Mouse (Mus musculus) MEL (cell line): ENCODE measurements around the gene Fblim1. TPM values are rescaled to one million over a fixed set of nuclear protein-coding genes. Genes with fewer than 3 reads are reported as not detected.

ENCODE experiments used
- DNase-seq: peaks from one replicate; pipeline ENCODE4 v3.0.0; 2011; ENCODE audit warnings: low read depth, low spot score
- H3K27ac ChIP-seq: 2 replicates; pipeline ENCODE4 v1.5.1; 2012; ENCODE audit warnings: low read depth, mild to moderate bottlenecking, control low read depth, low read length, moderate library complexity; ENCODE audit not compliant: control insufficient read depth
- H3K27me3 ChIP-seq, 2 experiments: fragments of 150-350 bp in 1 of 2; sonication (generic) in 1 of 2; 2 replicates each; pipeline ENCODE4 v1.6.1; 2012; ENCODE audit warnings: low read length in 2 of 2, mild to moderate bottlenecking in 2 of 2, improper control_type of control experiment in 1 of 2, moderate library complexity in 1 of 2; ENCODE audit not compliant: insufficient read depth in 2 of 2, control insufficient read depth in 1 of 2
- H3K36me3 ChIP-seq, 2 experiments: 2 replicates each; pipeline ENCODE4 v1.6.1; 2012 to 2014; ENCODE audit warnings: low read length in 2 of 2, improper control_type of control experiment in 1 of 2, inconsistent platforms in 1 of 2, mild to moderate bottlenecking in 1 of 2; ENCODE audit not compliant: insufficient read depth in 2 of 2, control insufficient read depth in 1 of 2
- H3K4me1 ChIP-seq, 2 experiments: fragments of 150-350 bp in 1 of 2; sonication (generic) in 1 of 2; 2 replicates each; pipeline ENCODE4 v1.6.1; 2012; ENCODE audit warnings: low read length in 2 of 2, improper control_type of control experiment in 1 of 2, mild to moderate bottlenecking in 1 of 2; ENCODE audit not compliant: insufficient read depth in 2 of 2, control insufficient read depth in 1 of 2
- H3K4me3 ChIP-seq, 2 experiments: fragments of 150-350 bp in 1 of 2; sonication (generic) in 1 of 2; 2 replicates each; pipeline ENCODE4 v1.5.1; 2012; ENCODE audit warnings: low read depth in 2 of 2, low read length in 2 of 2, mild to moderate bottlenecking in 2 of 2, moderate library complexity in 2 of 2, control low read depth in 1 of 2, improper control_type of control experiment in 1 of 2; ENCODE audit not compliant: control insufficient read depth in 1 of 2, insufficient read depth in 1 of 2
- H3K79me2 ChIP-seq: 2 replicates; pipeline ENCODE4 v1.6.1; 2012; ENCODE audit warnings: mild to moderate bottlenecking, low read length, moderate library complexity; ENCODE audit not compliant: control insufficient read depth, poor library complexity, insufficient read depth
- H3K9ac ChIP-seq: 2 replicates; pipeline ENCODE4 v1.6.1; 2012; ENCODE audit warnings: low read depth, mild to moderate bottlenecking, control low read depth, low read length, moderate library complexity; ENCODE audit not compliant: control insufficient read depth, poor library complexity, severe bottlenecking
- H3K9me3 ChIP-seq: fragments of 150-350 bp; sonication (generic); replicated peaks from 2 replicates; pipeline ENCODE4 v1.6.1; 2012; ENCODE audit warnings: mild to moderate bottlenecking, low read length, improper control_type of control experiment, moderate library complexity; ENCODE audit not compliant: insufficient read depth
- BHLHE40 ChIP-seq: IDR thresholded peaks from 2 replicates; pipeline ENCODE4 v1.6.1; 2012; ENCODE audit warnings: low read depth, mild to moderate bottlenecking, inconsistent platforms, low read length, improper control_type of control experiment, borderline replicate concordance
- CHD1 ChIP-seq: IDR thresholded peaks from 2 replicates; pipeline ENCODE4 v1.6.1; 2012; ENCODE audit warnings: low read depth, mild to moderate bottlenecking, inconsistent platforms, low read length, improper control_type of control experiment
- CHD2 ChIP-seq: IDR thresholded peaks from 2 replicates; pipeline ENCODE4 v1.6.1; 2011; ENCODE audit warnings: low read length, improper control_type of control experiment
- CTCF ChIP-seq, 3 experiments: IDR thresholded peaks in 2 of 3; conservative IDR thresholded peaks in 1 of 3; 2 replicates each; pipeline ENCODE4 v1.5.1; 2011 to 2012; ENCODE audit warnings: low read length in 3 of 3, low read depth in 2 of 3, mild to moderate bottlenecking in 2 of 3, improper control_type of control experiment in 1 of 3, inconsistent platforms in 1 of 3, mixed read lengths in 1 of 3, moderate library complexity in 1 of 3; ENCODE audit not compliant: control insufficient read depth in 1 of 3, insufficient read depth in 1 of 3, poor library complexity in 1 of 3, severe bottlenecking in 1 of 3
- E2F4 ChIP-seq: IDR thresholded peaks from 2 replicates; pipeline ENCODE4 v1.6.1; 2011; ENCODE audit warnings: low read depth, low read length, improper control_type of control experiment, borderline replicate concordance
- ELF1 ChIP-seq: IDR thresholded peaks from 2 replicates; pipeline ENCODE4 v1.6.1; 2014; ENCODE audit warnings: low read depth, mild to moderate bottlenecking, inconsistent platforms, low read length, improper control_type of control experiment, moderate library complexity
- EP300 ChIP-seq, 2 experiments: IDR thresholded peaks; 2 replicates each; pipeline ENCODE4 v1.6.1; 2011; ENCODE audit warnings: improper control_type of control experiment in 2 of 2, low read length in 2 of 2, low read depth in 1 of 2, mild to moderate bottlenecking in 1 of 2
- ETS1 ChIP-seq: IDR thresholded peaks from 2 replicates; pipeline ENCODE4 v1.6.1; 2012; ENCODE audit warnings: low read depth, mild to moderate bottlenecking, inconsistent platforms, low read length, improper control_type of control experiment, moderate library complexity
- GABPA ChIP-seq: IDR thresholded peaks from 2 replicates; pipeline ENCODE4 v1.6.1; 2012; ENCODE audit warnings: low read depth, mild to moderate bottlenecking, inconsistent platforms, low read length, improper control_type of control experiment, moderate library complexity
- GATA1 ChIP-seq: IDR thresholded peaks from 2 replicates; pipeline ENCODE4 v1.6.1; 2011; ENCODE audit warnings: low read depth, low read length, improper control_type of control experiment
- HCFC1 ChIP-seq: IDR thresholded peaks from 2 replicates; pipeline ENCODE4 v1.6.1; 2012; ENCODE audit warnings: low read depth, mild to moderate bottlenecking, inconsistent platforms, low read length, improper control_type of control experiment, moderate library complexity
- JUND ChIP-seq: IDR thresholded peaks from 2 replicates; pipeline ENCODE4 v1.6.1; 2011; ENCODE audit warnings: low read depth, mild to moderate bottlenecking, improper control_type of control experiment, low read length
- MAFK ChIP-seq: IDR thresholded peaks from 2 replicates; pipeline ENCODE4 v1.6.1; 2011; ENCODE audit warnings: low read depth, mild to moderate bottlenecking, low read length, improper control_type of control experiment, borderline replicate concordance
- MAX ChIP-seq: IDR thresholded peaks from 2 replicates; pipeline ENCODE4 v1.6.1; 2011; ENCODE audit warnings: low read length, improper control_type of control experiment
- MAZ ChIP-seq: IDR thresholded peaks from 2 replicates; pipeline ENCODE4 v1.6.1; 2012; ENCODE audit warnings: low read depth, mild to moderate bottlenecking, inconsistent platforms, low read length, improper control_type of control experiment
- MEF2A ChIP-seq: IDR thresholded peaks from 2 replicates; pipeline ENCODE4 v1.6.1; 2014; ENCODE audit warnings: low read depth, mild to moderate bottlenecking, inconsistent platforms, low read length, improper control_type of control experiment; ENCODE audit not compliant: poor library complexity, insufficient replicate concordance, severe bottlenecking; ENCODE audit errors: extremely low read depth
- MXI1 ChIP-seq: IDR thresholded peaks from 2 replicates; pipeline ENCODE4 v1.6.1; 2011; ENCODE audit warnings: mild to moderate bottlenecking, low read depth, low read length, improper control_type of control experiment
- MYC ChIP-seq: IDR thresholded peaks from 2 replicates; pipeline ENCODE4 v1.6.1; 2011; ENCODE audit warnings: low read depth, mild to moderate bottlenecking, low read length, improper control_type of control experiment, moderate library complexity
- NELFE ChIP-seq: IDR thresholded peaks from 2 replicates; pipeline ENCODE4 v1.6.1; 2011; ENCODE audit warnings: low read depth, low read length, improper control_type of control experiment
- NRF1 ChIP-seq: IDR thresholded peaks from 2 replicates; pipeline ENCODE4 v1.6.1; 2014; ENCODE audit warnings: low read depth, mild to moderate bottlenecking, inconsistent platforms, low read length, improper control_type of control experiment, moderate library complexity; ENCODE audit not compliant: poor library complexity, insufficient read depth, severe bottlenecking
- POLR2A ChIP-seq, 2 experiments: IDR thresholded peaks; 2 replicates each; pipeline ENCODE4 v1.6.1; 2011 to 2012; ENCODE audit warnings: low read length in 2 of 2, mild to moderate bottlenecking in 2 of 2, control low read depth in 1 of 2, improper control_type of control experiment in 1 of 2, low read depth in 1 of 2, moderate library complexity in 1 of 2; ENCODE audit not compliant: control insufficient read depth in 1 of 2, insufficient read depth in 1 of 2, poor library complexity in 1 of 2
- POLR2AphosphoS2 ChIP-seq: IDR thresholded peaks from 2 replicates; pipeline ENCODE4 v1.6.1; 2011; ENCODE audit warnings: low read length, improper control_type of control experiment
- POLR2AphosphoS5 ChIP-seq: IDR thresholded peaks from 2 replicates; pipeline ENCODE4 v1.6.1; 2012; ENCODE audit warnings: low read depth, borderline replicate concordance, mild to moderate bottlenecking, inconsistent platforms, low read length, moderate library complexity, mixed read lengths
- RAD21 ChIP-seq: IDR thresholded peaks from 2 replicates; pipeline ENCODE4 v1.6.1; 2011; ENCODE audit warnings: mild to moderate bottlenecking, low read depth, low read length, improper control_type of control experiment
- RCOR1 ChIP-seq: IDR thresholded peaks from 2 replicates; pipeline ENCODE4 v1.6.1; 2012; ENCODE audit warnings: low read depth, mild to moderate bottlenecking, inconsistent platforms, low read length, improper control_type of control experiment
- SIN3A ChIP-seq: IDR thresholded peaks from 2 replicates; pipeline ENCODE4 v1.6.1; 2012; ENCODE audit warnings: low read length, improper control_type of control experiment, inconsistent platforms
- TAL1 ChIP-seq: IDR thresholded peaks from 2 replicates; pipeline ENCODE4 v1.6.1; 2012; ENCODE audit warnings: mild to moderate bottlenecking, inconsistent platforms, low read length, moderate library complexity, mixed read lengths
- TBP ChIP-seq: IDR thresholded peaks from 2 replicates; pipeline ENCODE4 v1.8.0; 2011; ENCODE audit warnings: low read depth, low read length, improper control_type of control experiment
- TCF12 ChIP-seq: IDR thresholded peaks from 2 replicates; pipeline ENCODE4 v1.6.1; 2014; ENCODE audit warnings: low read depth, mild to moderate bottlenecking, inconsistent platforms, low read length, improper control_type of control experiment, moderate library complexity
- UBTF ChIP-seq: IDR thresholded peaks from 2 replicates; pipeline ENCODE4 v1.6.1; 2012; ENCODE audit warnings: low read depth, mild to moderate bottlenecking, inconsistent platforms, low read length, improper control_type of control experiment, moderate library complexity, borderline replicate concordance; ENCODE audit not compliant: insufficient read depth
- USF1 ChIP-seq: IDR thresholded peaks from 2 replicates; pipeline ENCODE4 v1.6.1; 2014; ENCODE audit warnings: low read depth, mild to moderate bottlenecking, inconsistent platforms, low read length, improper control_type of control experiment, moderate library complexity
- USF2 ChIP-seq, 2 experiments: IDR thresholded peaks; 2 replicates each; pipeline ENCODE4 v1.6.1; 2011 to 2012; ENCODE audit warnings: improper control_type of control experiment in 2 of 2, low read length in 2 of 2, borderline replicate concordance in 1 of 2, inconsistent platforms in 1 of 2, low read depth in 1 of 2, mild to moderate bottlenecking in 1 of 2; ENCODE audit not compliant: insufficient read depth in 1 of 2
- ZC3H11A ChIP-seq: IDR thresholded peaks from 2 replicates; pipeline ENCODE4 v1.6.1; 2012; ENCODE audit warnings: low read depth, mild to moderate bottlenecking, inconsistent platforms, low read length, improper control_type of control experiment
- ZKSCAN1 ChIP-seq: IDR thresholded peaks from 2 replicates; pipeline ENCODE4 v1.6.1; 2012; ENCODE audit warnings: low read depth, mild to moderate bottlenecking, inconsistent platforms, low read length, improper control_type of control experiment, moderate library complexity
- ZMIZ1 ChIP-seq: IDR thresholded peaks from 2 replicates; pipeline ENCODE4 v1.6.1; 2012; ENCODE audit warnings: low read depth, mild to moderate bottlenecking, inconsistent platforms, low read length, improper control_type of control experiment, moderate library complexity
- ZNF384 ChIP-seq: IDR thresholded peaks from 2 replicates; pipeline ENCODE4 v1.6.1; 2012; ENCODE audit warnings: low read depth, mild to moderate bottlenecking, inconsistent platforms, low read length, improper control_type of control experiment
- polyA plus RNA-seq, 2 experiments: library from polyadenylated mRNA; stranded (reverse) in 1 of 2; unstranded in 1 of 2; fragments of >175 nt in 1 of 2; fragments of >200 nt in 1 of 2; gene quantifications; 2 replicates each; pipeline versions ENCODE4 v1.2.1 to v1.2.4; 2012; ENCODE audit warnings: low replicate concordance in 2 of 2, low read depth in 1 of 2; ENCODE audit not compliant: insufficient read length in 2 of 2, insufficient read depth in 1 of 2, missing spikeins in 1 of 2
- total RNA-seq: library from RNA; depleted of rRNA; stranded (reverse); fragments of 300-350 nt; gene quantifications from 2 replicates; pipeline ENCODE4 v1.2.3, GENCODE M21; 2012

Gene Fblim1
- total and polyA plus RNA-seq, 3 experiments = not detected

DNA sequence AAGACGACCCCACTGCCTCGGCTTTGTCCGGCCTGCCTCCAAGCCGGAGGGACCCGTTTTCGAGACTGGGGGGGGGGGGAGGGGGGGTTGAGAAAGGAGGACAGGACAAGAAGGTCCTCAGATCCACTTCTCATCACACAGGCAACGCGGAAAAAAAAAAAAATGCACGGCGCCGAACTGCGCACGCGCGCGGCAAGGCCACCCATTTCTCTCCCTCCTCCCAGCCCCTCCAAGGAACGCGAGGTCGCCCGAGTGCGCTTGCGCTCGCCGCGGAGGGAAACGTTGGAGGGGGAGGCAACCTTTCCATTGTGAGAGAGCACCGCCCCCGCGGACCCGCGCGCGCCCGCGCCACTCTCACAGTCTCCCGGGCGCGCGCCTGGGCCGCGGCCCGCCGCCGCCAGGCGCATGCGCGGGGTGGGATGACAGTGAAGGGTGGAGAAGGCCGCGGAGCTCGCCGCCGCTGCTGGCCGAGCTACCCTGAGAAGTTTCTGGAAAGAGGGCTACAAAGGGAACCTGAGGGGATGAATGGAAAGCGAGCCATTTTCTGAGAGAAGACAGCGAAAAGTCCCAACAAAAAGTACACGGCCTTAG lies 60.1 kb downstream of the Fblim1 start:
- peak overlapping the region; percentile 88 to 95 for H3K4me3 ChIP-seq
- DNase-seq = peak; percentile 99
- H3K36me3 ChIP-seq = peaks cover 0 to 19% of the 10 kb centered on the region in 2 experiments; a peak in 2 of 4 replicates
- H3K79me2 ChIP-seq = peaks cover 14% of the 10 kb centered on the region
- H3K9ac ChIP-seq = peak overlapping the region; percentile 100
- no peaks in the 10 kb centered on the region for H3K27me3 ChIP-seq
- H3K9me3 ChIP-seq = no peaks in the 10 kb centered on the region
- peaks cover 2 to 18% of the 10 kb centered on the region in 2 experiments for H3K4me1 ChIP-seq
- H3K27ac ChIP-seq = peak overlapping the region; percentile 99
- TF ChIP-seq NRF1 = peak; percentile 88
- TF ChIP-seq USF2 (IDR thresholded peaks at IDR 0.05; ENCODE audit: borderline replicate concordance in 1 of 2, insufficient read depth in 1 of 2, low read depth in 1 of 2, low read length in 2 of 2) = no peak
- TF ChIP-seq BHLHE40 = no peak
- TF ChIP-seq ZC3H11A = no peak
- peak; percentile 52 to 91; a peak in 2 of 4 replicates for TF ChIP-seq POLR2A (IDR thresholded peaks at IDR 0.05; ENCODE audit: control insufficient read depth in 1 of 2, insufficient read depth in 1 of 2, low read depth in 1 of 2, low read length in 2 of 2, poor library complexity in 1 of 2)
- no peak for TF ChIP-seq GABPA
- peak; percentile 86 for TF ChIP-seq NELFE
- TF ChIP-seq JUND = no peak
- TF ChIP-seq ZNF384 = peak; percentile 98
- TF ChIP-seq TBP = peak; percentile 42; the same call in 1 of the 2 replicates
- no peak for TF ChIP-seq UBTF
- TF ChIP-seq ETS1 = no peak
- 0 out of 2 replicates have a peak, but pooled peaks have one; percentile 42 for TF ChIP-seq MYC
- TF ChIP-seq MAZ = peak; percentile 90; the same call in 1 of the 2 replicates
- no peak for TF ChIP-seq MAFK
- TF ChIP-seq GATA1 = no peak
- TF ChIP-seq E2F4 = no peak
- peak; percentile 52; the same call in 1 of the 2 replicates for TF ChIP-seq ZKSCAN1
- TF ChIP-seq TCF12 = peak; percentile 38
- TF ChIP-seq EP300 (IDR thresholded peaks at IDR 0.05; ENCODE audit: low read depth in 1 of 2, low read length in 2 of 2) = 0 out of 4 replicates have a peak, but pooled peaks of 1 of the 2 experiments have one; percentile 10
- TF ChIP-seq CTCF (IDR thresholded peaks at IDR 0.05 in 2 of 3, conservative IDR thresholded peaks at IDR 0.05 in 1 of 3; ENCODE audit: control insufficient read depth in 1 of 3, insufficient read depth in 1 of 3, low read depth in 2 of 3, low read length in 3 of 3, poor library complexity in 1 of 3, severe bottlenecking in 1 of 3) = no peak
- TF ChIP-seq MXI1 = peak; percentile 40
- peak; percentile 32 for TF ChIP-seq SIN3A
- TF ChIP-seq CHD2 = no peak
- TF ChIP-seq ZMIZ1 = peak; percentile 42; the same call in 1 of the 2 replicates
- no peak for TF ChIP-seq TAL1
- TF ChIP-seq USF1 = 0 out of 2 replicates have a peak, but pooled peaks have one; percentile 6
- TF ChIP-seq POLR2AphosphoS5 = no peak
- TF ChIP-seq ELF1 = no peak
- no peak for TF ChIP-seq RAD21
- TF ChIP-seq RCOR1 = no peak
- no peak for TF ChIP-seq CHD1
- TF ChIP-seq POLR2AphosphoS2 = peak; percentile 68
- peak; percentile 72 for TF ChIP-seq HCFC1
- no peak for TF ChIP-seq MAX
- TF ChIP-seq MEF2A = no peak
